Mouse (Mus musculus): ENCODE results near the gene Schip1. TPM values are rescaled to one million over a fixed set of nuclear protein-coding genes. Genes with fewer than 3 reads are reported as not detected.

Gene Schip1
- polyA plus RNA-seq, 1 experiment from 2014 or later: 47.2 TPM

DNA sequence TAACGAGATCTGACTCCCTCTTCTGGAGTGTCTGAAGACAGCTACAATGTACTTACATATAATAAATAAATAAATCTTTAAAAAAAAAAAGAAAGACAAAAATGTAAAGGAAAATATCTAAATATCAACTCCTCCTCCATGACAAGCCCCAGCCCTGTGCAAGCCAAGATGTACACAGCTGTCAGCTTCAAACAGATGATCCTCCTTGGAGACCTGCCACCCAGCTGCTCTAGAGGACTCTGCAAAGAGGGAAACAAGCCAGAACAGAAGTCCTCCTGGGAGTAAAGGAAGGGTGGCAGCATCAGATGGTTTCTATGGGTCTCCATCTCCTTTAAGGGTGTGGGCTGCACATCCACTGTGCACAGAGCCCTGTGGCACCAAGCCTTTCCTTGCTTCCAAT lies 308.3 kb downstream of the Schip1 start:
- ATAC-seq (ENCODE audit: insufficient number of reproducible peaks, insufficient read depth, low FRiP score, low read depth): no peak; the same call in 1 of the 2 replicates
- Histone ChIP-seq H3K4me2 (replicated peaks; ENCODE audit: low read depth, low read length) (no peak overlapping the region), H3K4me3 (ENCODE audit: low read depth, low read length) (no peak overlapping the region), H3K27ac (ENCODE audit: low read length) (no peak overlapping the region), H3K9me3 (ENCODE audit: control insufficient read depth, low read depth, low read length) (no peaks in the 10 kb centered on the region), H3K4me1 (ENCODE audit: control insufficient read depth, insufficient read depth, low read length) (no peaks in the 10 kb centered on the region), H3K9ac (replicated peaks; ENCODE audit: low read depth, low read length) (no peak overlapping the region), H3K36me3 (ENCODE audit: control insufficient read depth, insufficient read depth, low read length) (no peaks in the 10 kb centered on the region), H3K27me3 (ENCODE audit: control insufficient read depth, insufficient read depth, low read length) (no peaks in the 10 kb centered on the region)
- no CpG with 5 or more reads among the region's 1 CpGs for WGBS

DNA sequence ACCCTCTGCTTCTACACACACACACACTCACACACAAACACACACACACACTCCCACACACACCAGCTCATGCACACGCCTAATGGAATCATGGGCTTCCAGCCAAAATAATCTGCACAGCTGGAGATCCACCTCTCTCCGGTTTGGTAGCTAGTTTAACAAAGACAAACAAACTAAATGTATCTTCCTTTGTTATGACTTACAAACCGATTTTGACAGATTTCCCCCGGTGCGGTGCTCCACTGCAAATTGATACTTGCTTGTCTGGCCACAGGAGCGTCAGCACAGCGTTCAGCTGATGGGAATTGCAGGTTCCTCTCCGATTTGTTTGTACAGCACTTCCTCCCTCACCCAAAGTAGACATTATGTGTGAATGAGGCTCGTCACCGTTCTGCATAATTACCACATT lies 310.5 kb downstream of the Schip1 start:
- 17% methylated on average over 10 of the region's 10 CpGs for WGBS
- Histone ChIP-seq H3K4me1 (ENCODE audit: control insufficient read depth, insufficient read depth, low read length) (0 out of 2 replicates have a peak, but pooled peaks cover 2% of the 10 kb centered on the region), H3K4me2 (replicated peaks; ENCODE audit: low read depth, low read length) (no peak overlapping the region)

DNA sequence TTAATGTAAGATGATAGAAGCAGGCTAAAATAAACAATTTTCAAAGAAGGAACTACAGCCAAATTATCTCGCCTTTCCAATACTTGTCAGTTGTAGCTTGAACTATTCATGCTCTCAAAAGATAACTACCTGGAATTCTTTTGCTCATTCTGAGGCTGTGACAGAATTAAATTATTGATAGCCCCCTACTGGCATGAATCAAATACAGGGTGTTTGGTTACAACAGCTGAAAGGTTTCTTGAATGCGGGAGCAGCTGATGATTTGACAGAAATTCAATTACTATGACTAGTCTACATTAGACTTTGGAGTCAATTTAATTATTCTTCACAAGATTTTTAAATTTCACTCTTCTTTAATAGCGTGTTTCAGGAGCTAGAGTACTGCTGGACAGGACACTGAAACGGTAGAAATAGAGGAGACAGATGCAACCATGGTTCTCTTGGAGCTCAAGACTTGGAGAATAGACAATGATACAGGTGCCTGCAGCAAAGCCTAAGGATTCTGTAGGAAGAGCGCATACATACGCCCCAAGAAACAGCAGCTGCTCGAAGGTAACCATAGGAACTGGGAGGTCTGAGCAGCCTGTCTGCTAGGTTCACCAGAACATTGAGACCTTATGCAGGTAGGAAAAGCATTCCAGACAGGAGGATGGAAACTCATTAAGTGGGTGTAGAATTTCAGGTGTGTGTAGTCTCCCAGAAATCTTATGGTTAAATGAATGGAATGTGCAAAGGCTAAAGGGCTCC lies 313.0 kb downstream of the Schip1 start:
- WGBS: 60% methylated on average over 7 of the region's 7 CpGs
- Histone ChIP-seq H3K4me2 (replicated peaks; ENCODE audit: low read depth, low read length) (no peak overlapping the region), H3K4me3 (ENCODE audit: low read depth, low read length) (no peak overlapping the region), H3K4me1 (ENCODE audit: control insufficient read depth, insufficient read depth, low read length) (0 out of 2 replicates have a peak, but pooled peaks cover 2% of the 10 kb centered on the region), H3K27ac (ENCODE audit: low read length) (no peak overlapping the region), H3K27me3 (ENCODE audit: control insufficient read depth, insufficient read depth, low read length) (no peaks in the 10 kb centered on the region), H3K36me3 (ENCODE audit: control insufficient read depth, insufficient read depth, low read length) (no peaks in the 10 kb centered on the region), H3K9ac (replicated peaks; ENCODE audit: low read depth, low read length) (no peak overlapping the region), H3K9me3 (ENCODE audit: control insufficient read depth, low read depth, low read length) (no peaks in the 10 kb centered on the region)
- ATAC-seq (ENCODE audit: insufficient number of reproducible peaks, insufficient read depth, low FRiP score, low read depth): no peak

More for the DNA sequence above, 310.5 kb downstream of the Schip1 start:
- H3K9ac ChIP-seq (replicated peaks; ENCODE audit: low read depth, low read length): no peak overlapping the region
- H3K4me3 ChIP-seq (ENCODE audit: low read depth, low read length): no peak overlapping the region
- no peak for ATAC-seq (ENCODE audit: insufficient number of reproducible peaks, insufficient read depth, low FRiP score, low read depth)
- H3K36me3 ChIP-seq (ENCODE audit: control insufficient read depth, insufficient read depth, low read length): no peaks in the 10 kb centered on the region
- H3K27me3 ChIP-seq (ENCODE audit: control insufficient read depth, insufficient read depth, low read length): no peaks in the 10 kb centered on the region
- no peaks in the 10 kb centered on the region for H3K9me3 ChIP-seq (ENCODE audit: control insufficient read depth, low read depth, low read length)
- no peak overlapping the region for H3K27ac ChIP-seq (ENCODE audit: low read length)

DNA sequence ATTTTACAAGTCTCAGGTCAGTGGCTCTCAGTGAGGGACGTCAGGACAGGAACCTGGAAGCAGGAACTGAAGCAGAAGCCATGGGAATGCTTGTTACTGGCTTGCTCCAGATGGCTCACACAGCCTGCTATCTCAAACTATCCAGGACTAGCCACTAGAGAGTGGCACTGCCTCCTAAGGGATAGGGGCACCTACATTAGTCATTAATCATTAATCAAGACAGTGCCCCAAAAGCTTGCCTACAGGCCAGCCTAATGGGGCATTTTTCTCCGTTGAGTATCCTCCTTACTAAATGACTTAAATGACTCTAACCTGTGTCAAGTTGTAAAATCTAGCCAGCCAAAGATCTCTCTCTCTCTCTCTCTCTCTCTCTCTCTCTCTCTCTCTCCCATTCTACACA lies 314.2 kb downstream of the Schip1 start:
- H3K27me3 ChIP-seq (ENCODE audit: control insufficient read depth, insufficient read depth, low read length): no peaks in the 10 kb centered on the region

DNA sequence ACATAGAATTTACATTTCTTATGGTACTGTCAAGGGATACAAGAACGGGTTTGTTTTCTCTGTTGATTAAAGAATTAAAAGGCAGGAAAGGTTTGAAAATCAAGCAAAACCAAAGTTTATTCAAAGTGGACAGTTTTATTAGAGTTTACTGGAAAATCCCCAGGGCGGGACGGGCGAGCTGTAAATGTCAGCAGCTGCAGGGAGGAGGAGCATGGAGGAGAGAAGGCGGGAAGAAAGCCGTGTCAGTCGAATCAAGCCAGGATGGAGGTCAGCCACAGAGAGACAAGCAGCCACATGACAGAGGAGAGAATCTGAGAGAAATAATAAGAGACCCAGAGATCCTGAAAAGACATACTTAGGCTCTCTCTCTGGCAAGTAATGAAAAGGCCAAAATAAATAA lies 314.6 kb downstream of the Schip1 start:
- Histone ChIP-seq H3K4me2 (replicated peaks; ENCODE audit: low read depth, low read length) (no peak overlapping the region), H3K27me3 (ENCODE audit: control insufficient read depth, insufficient read depth, low read length) (no peaks in the 10 kb centered on the region), H3K36me3 (ENCODE audit: control insufficient read depth, insufficient read depth, low read length) (no peaks in the 10 kb centered on the region), H3K4me1 (ENCODE audit: control insufficient read depth, insufficient read depth, low read length) (0 out of 2 replicates have a peak, but pooled peaks cover 2% of the 10 kb centered on the region), H3K27ac (ENCODE audit: low read length) (no peak overlapping the region), H3K9me3 (ENCODE audit: control insufficient read depth, low read depth, low read length) (no peaks in the 10 kb centered on the region), H3K4me3 (ENCODE audit: low read depth, low read length) (no peak overlapping the region), H3K9ac (replicated peaks; ENCODE audit: low read depth, low read length) (no peak overlapping the region)
- ATAC-seq (ENCODE audit: insufficient number of reproducible peaks, insufficient read depth, low FRiP score, low read depth): no peak
- 27% methylated on average over 7 of the region's 7 CpGs for WGBS

More for the DNA sequence above, 314.2 kb downstream of the Schip1 start:
- Histone ChIP-seq H3K4me1 (ENCODE audit: control insufficient read depth, insufficient read depth, low read length) (0 out of 2 replicates have a peak, but pooled peaks cover 2% of the 10 kb centered on the region), H3K4me3 (ENCODE audit: low read depth, low read length) (no peak overlapping the region), H3K4me2 (replicated peaks; ENCODE audit: low read depth, low read length) (no peak overlapping the region), H3K9me3 (ENCODE audit: control insufficient read depth, low read depth, low read length) (no peaks in the 10 kb centered on the region), H3K27ac (ENCODE audit: low read length) (no peak overlapping the region), H3K36me3 (ENCODE audit: control insufficient read depth, insufficient read depth, low read length) (no peaks in the 10 kb centered on the region), H3K9ac (replicated peaks; ENCODE audit: low read depth, low read length) (no peak overlapping the region)
- ATAC-seq (ENCODE audit: insufficient number of reproducible peaks, insufficient read depth, low FRiP score, low read depth): no peak
- 65% methylated on average over 2 of the region's 2 CpGs for WGBS

DNA sequence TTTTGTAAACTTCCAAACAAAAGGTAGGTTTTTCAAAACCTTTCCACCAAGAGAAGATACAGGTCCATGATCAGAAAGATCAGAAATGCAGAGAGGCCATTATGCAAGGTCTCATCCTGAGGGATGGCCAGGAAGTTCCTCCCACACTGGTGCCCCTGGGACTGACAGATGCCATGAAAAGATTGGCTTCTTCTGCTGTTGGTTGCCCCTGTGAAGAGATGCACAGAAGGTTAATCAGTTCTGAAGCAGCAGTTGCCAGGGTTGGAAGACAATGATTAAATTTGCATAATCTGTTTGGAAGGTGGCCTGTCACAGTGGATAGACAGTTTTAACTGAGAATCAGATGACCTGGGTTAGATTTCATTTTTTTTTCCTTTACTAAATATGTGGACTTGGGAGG lies 319.1 kb downstream of the Schip1 start:
- H3K4me2 ChIP-seq (replicated peaks; ENCODE audit: low read depth, low read length): no peak overlapping the region
- no peaks in the 10 kb centered on the region for H3K27me3 ChIP-seq (ENCODE audit: control insufficient read depth, insufficient read depth, low read length)
- H3K4me1 ChIP-seq (ENCODE audit: control insufficient read depth, insufficient read depth, low read length): 0 out of 2 replicates have a peak, but pooled peaks cover 2% of the 10 kb centered on the region
- no peaks in the 10 kb centered on the region for H3K36me3 ChIP-seq (ENCODE audit: control insufficient read depth, insufficient read depth, low read length)
- no peak for ATAC-seq (ENCODE audit: insufficient number of reproducible peaks, insufficient read depth, low FRiP score, low read depth)
- no peak overlapping the region for H3K9ac ChIP-seq (replicated peaks; ENCODE audit: low read depth, low read length)
- H3K4me3 ChIP-seq (ENCODE audit: low read depth, low read length): no peak overlapping the region
- no peaks in the 10 kb centered on the region for H3K9me3 ChIP-seq (ENCODE audit: control insufficient read depth, low read depth, low read length)
- H3K27ac ChIP-seq (ENCODE audit: low read length): no peak overlapping the region

DNA sequence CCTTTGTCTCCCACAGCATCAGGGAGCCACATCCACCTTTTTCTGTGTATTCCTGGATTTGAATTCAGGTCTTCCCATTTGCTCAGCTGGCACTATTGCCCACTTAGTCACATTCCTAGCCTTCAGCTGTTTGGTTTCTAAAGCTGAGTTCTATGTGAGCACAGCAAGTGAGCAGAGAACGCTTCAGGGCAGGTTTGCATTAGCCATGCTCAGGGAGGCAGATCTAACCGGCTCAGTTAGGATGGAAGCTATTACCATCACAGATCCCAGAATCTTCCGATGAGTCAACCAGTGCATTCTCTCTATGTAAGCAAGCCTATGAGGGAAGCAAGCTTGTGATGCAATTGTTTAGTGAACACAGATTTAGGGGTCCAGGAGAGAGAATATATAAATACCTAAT lies 320.9 kb downstream of the Schip1 start:
- no peaks in the 10 kb centered on the region for H3K27me3 ChIP-seq (ENCODE audit: control insufficient read depth, insufficient read depth, low read length)
- no peak overlapping the region for H3K4me3 ChIP-seq (ENCODE audit: low read depth, low read length)
- no peak overlapping the region for H3K4me2 ChIP-seq (replicated peaks; ENCODE audit: low read depth, low read length)
- H3K27ac ChIP-seq (ENCODE audit: low read length): no peak overlapping the region
- H3K9me3 ChIP-seq (ENCODE audit: control insufficient read depth, low read depth, low read length): no peaks in the 10 kb centered on the region
- no peaks in the 10 kb centered on the region for H3K4me1 ChIP-seq (ENCODE audit: control insufficient read depth, insufficient read depth, low read length)
- ATAC-seq (ENCODE audit: insufficient number of reproducible peaks, insufficient read depth, low FRiP score, low read depth): no peak
- no peak overlapping the region for H3K9ac ChIP-seq (replicated peaks; ENCODE audit: low read depth, low read length)
- no peaks in the 10 kb centered on the region for H3K36me3 ChIP-seq (ENCODE audit: control insufficient read depth, insufficient read depth, low read length)
- 89% methylated on average over 3 of the region's 3 CpGs for WGBS

DNA sequence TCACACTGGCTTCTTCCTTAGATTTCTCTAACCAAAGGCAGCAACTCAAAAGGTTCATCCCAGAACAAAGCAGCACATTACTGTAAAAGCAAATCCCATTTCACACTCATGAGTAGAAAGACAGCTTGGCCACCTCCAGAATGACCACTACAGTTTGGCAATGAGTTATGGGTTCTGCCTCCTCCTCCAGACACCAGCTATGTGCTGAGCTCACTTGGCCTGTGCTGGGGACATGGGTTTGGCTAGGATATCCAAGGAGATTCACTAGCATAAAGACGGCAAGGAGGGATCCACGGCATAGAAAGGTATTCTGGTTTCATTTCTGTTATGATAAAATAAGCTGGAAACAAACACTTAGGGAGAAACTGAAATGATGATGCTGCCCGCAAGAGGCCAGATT lies 323.4 kb downstream of the Schip1 start:
- no peak for ATAC-seq (ENCODE audit: insufficient number of reproducible peaks, insufficient read depth, low FRiP score, low read depth)

DNA sequence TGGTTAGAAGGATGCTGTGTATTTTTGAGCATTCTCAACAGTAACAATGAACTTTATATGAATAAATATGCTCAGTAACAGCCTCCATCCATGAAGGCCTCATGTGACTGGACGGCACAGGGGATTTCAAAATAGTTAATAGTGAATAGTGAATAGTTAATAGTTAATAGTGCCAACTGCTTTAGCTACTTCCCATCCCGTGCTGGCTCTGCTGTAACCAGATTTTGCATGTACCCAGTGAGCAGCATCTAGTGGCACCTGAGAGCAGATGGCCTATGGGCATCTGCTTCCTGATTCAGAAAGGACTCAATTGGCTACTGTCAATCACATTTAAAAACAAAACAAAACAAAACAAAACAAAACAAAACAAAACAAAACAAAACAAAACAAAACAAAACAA lies 329.0 kb downstream of the Schip1 start:
- Histone ChIP-seq H3K9me3 (ENCODE audit: control insufficient read depth, low read depth, low read length) (no peaks in the 10 kb centered on the region), H3K4me3 (ENCODE audit: low read depth, low read length) (no peak overlapping the region), H3K27ac (ENCODE audit: low read length) (no peak overlapping the region), H3K4me2 (replicated peaks; ENCODE audit: low read depth, low read length) (no peak overlapping the region), H3K36me3 (ENCODE audit: control insufficient read depth, insufficient read depth, low read length) (no peaks in the 10 kb centered on the region), H3K27me3 (ENCODE audit: control insufficient read depth, insufficient read depth, low read length) (no peaks in the 10 kb centered on the region), H3K9ac (replicated peaks; ENCODE audit: low read depth, low read length) (no peak overlapping the region), H3K4me1 (ENCODE audit: control insufficient read depth, insufficient read depth, low read length) (no peaks in the 10 kb centered on the region)
- WGBS: 79% methylated on average over 2 of the region's 2 CpGs
- ATAC-seq (ENCODE audit: insufficient number of reproducible peaks, insufficient read depth, low FRiP score, low read depth): no peak

More for the DNA sequence above, 323.4 kb downstream of the Schip1 start:
- WGBS: 91% methylated on average over 3 of the region's 3 CpGs
- Histone ChIP-seq H3K4me2 (replicated peaks; ENCODE audit: low read depth, low read length) (no peak overlapping the region), H3K9ac (replicated peaks; ENCODE audit: low read depth, low read length) (no peak overlapping the region), H3K4me3 (ENCODE audit: low read depth, low read length) (no peak overlapping the region), H3K27ac (ENCODE audit: low read length) (no peak overlapping the region), H3K4me1 (ENCODE audit: control insufficient read depth, insufficient read depth, low read length) (no peaks in the 10 kb centered on the region), H3K36me3 (ENCODE audit: control insufficient read depth, insufficient read depth, low read length) (no peaks in the 10 kb centered on the region), H3K9me3 (ENCODE audit: control insufficient read depth, low read depth, low read length) (no peaks in the 10 kb centered on the region), H3K27me3 (ENCODE audit: control insufficient read depth, insufficient read depth, low read length) (no peaks in the 10 kb centered on the region)
